Mouse (Mus musculus) hindbrain, embryonic 12.5 days (tissue): ENCODE results near the gene Commd7. TPM values are rescaled to one million over a fixed set of nuclear protein-coding genes. Genes with fewer than 3 reads are reported as not detected.
A peak's percentile ranks its signal among the peaks of the same experiment; 100 is the strongest.

Experiments
- ATAC-seq: fragments of 200-750 bp; cut with Nextera tagmentation; 2 replicates; pipeline ENCODE4 v1.8.0; 2017; ENCODE audit warnings: moderate TSS enrichment; ENCODE audit not compliant: low FRiP score
- H3K27ac ChIP-seq: fragments of 300-500 bp; sonication (generic); 2 replicates; pipeline ENCODE4 v1.5.1; 2016; ENCODE audit warnings: mild to moderate bottlenecking
- H3K27me3 ChIP-seq: fragments of 300-500 bp; sonication (generic); 2 replicates; pipeline ENCODE4 v1.6.1; 2016; ENCODE audit warnings: mild to moderate bottlenecking
- H3K36me3 ChIP-seq: fragments of 300-500 bp; sonication (generic); 2 replicates; pipeline ENCODE4 v1.6.1; 2016; ENCODE audit warnings: mild to moderate bottlenecking
- H3K4me1 ChIP-seq: fragments of 300-500 bp; sonication (generic); 2 replicates; pipeline ENCODE4 v1.6.1; 2016
- H3K4me2 ChIP-seq: fragments of 300-500 bp; sonication (generic); replicated peaks from 2 replicates; pipeline ENCODE4 v1.6.1; 2016; ENCODE audit warnings: mild to moderate bottlenecking
- H3K4me3 ChIP-seq: fragments of 300-500 bp; sonication (generic); 2 replicates; pipeline ENCODE4 v1.5.1; 2016; ENCODE audit warnings: mild to moderate bottlenecking
- H3K9ac ChIP-seq: fragments of 300-500 bp; sonication (generic); 2 replicates; pipeline ENCODE4 v1.6.1; 2016; ENCODE audit warnings: mild to moderate bottlenecking, moderate library complexity
- H3K9me3 ChIP-seq: fragments of 300-500 bp; sonication (generic); replicated peaks from 2 replicates; pipeline ENCODE4 v1.6.1; 2016; ENCODE audit warnings: mild to moderate bottlenecking
- WGBS: fragments of 180-500 bp; shearing (Covaris S2); methylation state at CpG from one replicate; pipeline ENCODE4 v1.1.7; 2016; 5-methylcytosine and 5-hydroxymethylcytosine counted together
- polyA plus RNA-seq: library from polyadenylated mRNA; unstranded; fragments of >200 nt; fragmentation: Nextera tagmentation; extraction: Ambion mirVana; gene quantifications from 2 replicates; pipeline ENCODE4 v1.2.1, GENCODE M21; 2016

The Commd7 gene
- polyA plus RNA-seq, 1 experiment from 2014 or later = 68.6 TPM

DNA sequence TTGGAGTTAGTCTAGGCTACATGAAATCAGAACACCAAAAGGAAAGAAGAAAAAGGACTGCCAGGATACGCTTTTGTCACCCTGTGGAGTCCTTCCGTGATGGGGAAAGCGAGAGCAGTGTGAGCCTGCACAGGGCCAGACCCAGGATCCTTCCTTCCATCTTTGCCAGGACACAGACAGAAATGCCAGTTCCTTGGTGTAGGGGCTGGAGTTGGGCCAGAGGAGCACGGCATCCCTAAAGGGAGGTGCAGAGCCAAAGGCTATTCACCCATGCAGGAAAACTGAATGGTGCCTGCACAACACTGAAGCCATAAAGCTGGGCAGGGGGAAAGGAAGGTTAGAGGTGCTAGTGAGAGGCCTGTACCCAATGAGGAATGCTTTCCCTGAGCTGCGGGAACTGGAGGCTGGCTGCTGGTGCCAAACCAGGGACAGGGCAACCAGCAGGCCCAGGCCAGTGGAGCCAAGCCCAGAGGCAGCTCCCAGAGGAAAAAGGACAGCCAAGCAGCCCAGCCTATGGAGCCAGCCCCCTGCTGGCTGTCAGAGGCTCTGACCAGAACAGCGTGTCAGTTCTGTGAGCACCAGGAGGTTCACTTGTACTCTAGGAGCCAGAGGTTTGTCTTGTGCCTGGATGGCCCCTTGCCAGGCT lies 32.4 kb downstream of the Commd7 start:
- no peaks in the 10 kb centered on the region for H3K9me3 ChIP-seq
- H3K4me2 ChIP-seq = no peak overlapping the region
- 60% methylated on average over 6 of the region's 6 CpGs for whole genome bisulfite sequencing
- no peaks in the 10 kb centered on the region for H3K36me3 ChIP-seq
- H3K9ac ChIP-seq = peak overlapping the region; percentile 19; the same call in 1 of the 2 replicates
- H3K4me3 ChIP-seq = no peak overlapping the region
- ATAC-seq = peak; percentile 60
- peaks cover 16% of the 10 kb centered on the region for H3K4me1 ChIP-seq
- H3K27ac ChIP-seq = 0 out of 2 replicates have a peak overlapping the region, but pooled peaks have one; percentile 41
- H3K27me3 ChIP-seq = no peaks in the 10 kb centered on the region

DNA sequence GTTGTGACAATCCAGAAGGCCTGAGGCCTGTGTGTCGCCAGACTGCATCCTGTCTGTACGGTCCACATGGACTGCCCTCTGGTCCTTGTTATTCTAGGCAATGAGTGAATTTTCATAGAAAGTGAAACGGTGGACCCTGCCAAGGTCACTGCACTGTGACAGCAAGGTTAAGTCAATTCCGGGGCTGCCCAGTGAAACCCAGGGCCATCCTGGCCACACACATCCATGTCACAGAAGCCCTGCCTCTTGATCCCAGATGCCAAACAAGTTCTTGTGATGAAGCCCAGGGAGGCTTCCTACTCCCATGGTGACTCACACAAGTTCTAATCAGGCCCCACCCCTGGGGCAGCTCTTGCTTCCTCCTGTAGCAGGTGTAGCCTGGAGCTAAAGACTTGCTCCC lies 35.0 kb downstream of the Commd7 start:
- H3K27me3 ChIP-seq = no peaks in the 10 kb centered on the region
- H3K4me1 ChIP-seq = peaks cover 22% of the 10 kb centered on the region
- no peak overlapping the region for H3K4me3 ChIP-seq
- whole genome bisulfite sequencing = 77% methylated on average over 4 of the region's 4 CpGs
- no peak overlapping the region for H3K9ac ChIP-seq
- H3K9me3 ChIP-seq = no peaks in the 10 kb centered on the region
- H3K36me3 ChIP-seq = no peaks in the 10 kb centered on the region
- H3K4me2 ChIP-seq = no peak overlapping the region
- H3K27ac ChIP-seq = no peak overlapping the region
- no peak for ATAC-seq

DNA sequence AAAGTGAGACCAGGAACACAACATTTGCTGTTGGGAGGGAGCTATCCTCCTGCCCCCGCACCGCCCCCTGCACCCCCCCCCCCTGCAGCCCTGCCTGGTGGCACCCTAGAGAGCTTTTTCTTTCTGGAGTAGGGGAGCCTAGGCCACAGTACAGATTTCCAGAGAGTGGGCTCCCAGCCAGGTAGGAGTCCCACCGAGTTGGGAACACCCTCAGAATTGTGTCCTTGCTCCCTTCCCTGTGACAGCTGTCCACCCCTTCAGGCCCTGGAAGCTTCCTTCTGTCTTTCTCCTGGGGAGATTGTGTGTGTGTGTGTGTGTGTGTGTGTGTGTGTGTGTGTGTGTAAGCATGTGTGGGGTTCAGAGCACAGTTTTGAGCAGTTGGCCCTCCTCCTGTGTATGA lies 35.6 kb downstream of the Commd7 start:
- no peaks in the 10 kb centered on the region for H3K36me3 ChIP-seq
- 67% methylated on average over 2 of the region's 3 CpGs for WGBS
- H3K27ac ChIP-seq = no peak overlapping the region
- no peaks in the 10 kb centered on the region for H3K27me3 ChIP-seq
- H3K9ac ChIP-seq = no peak overlapping the region
- peaks cover 27% of the 10 kb centered on the region for H3K4me1 ChIP-seq
- H3K9me3 ChIP-seq = no peaks in the 10 kb centered on the region
- H3K4me2 ChIP-seq = no peak overlapping the region
- no peak overlapping the region for H3K4me3 ChIP-seq
- no peak for ATAC-seq

DNA sequence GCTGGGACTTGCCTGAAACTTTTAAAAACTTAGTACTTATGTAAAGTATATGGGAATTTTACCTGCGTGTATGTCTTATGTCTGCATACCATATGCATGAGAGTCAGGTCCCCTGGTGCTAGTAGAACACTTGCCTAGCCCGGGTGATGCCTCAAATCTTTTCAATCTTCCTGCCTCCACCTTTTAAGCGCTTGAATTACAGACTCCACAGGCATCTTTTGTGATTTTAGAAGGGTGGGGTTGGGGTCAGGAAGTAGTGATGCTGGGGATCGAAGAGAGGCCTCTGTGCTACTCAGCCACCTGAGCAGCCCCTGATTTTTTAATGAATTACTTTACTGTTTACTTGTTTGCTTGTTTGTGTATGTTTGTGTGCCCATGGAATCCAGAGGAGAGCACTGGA lies 37.6 kb downstream of the Commd7 start:
- H3K4me2 ChIP-seq = no peak overlapping the region
- no peaks in the 10 kb centered on the region for H3K9me3 ChIP-seq
- H3K36me3 ChIP-seq = no peaks in the 10 kb centered on the region
- WGBS = 39% methylated on average over 4 of the region's 4 CpGs
- no peak overlapping the region for H3K9ac ChIP-seq
- H3K4me1 ChIP-seq = peaks cover 12% of the 10 kb centered on the region
- H3K4me3 ChIP-seq = no peak overlapping the region
- H3K27ac ChIP-seq = no peak overlapping the region
- no peak for ATAC-seq
- H3K27me3 ChIP-seq = no peaks in the 10 kb centered on the region

DNA sequence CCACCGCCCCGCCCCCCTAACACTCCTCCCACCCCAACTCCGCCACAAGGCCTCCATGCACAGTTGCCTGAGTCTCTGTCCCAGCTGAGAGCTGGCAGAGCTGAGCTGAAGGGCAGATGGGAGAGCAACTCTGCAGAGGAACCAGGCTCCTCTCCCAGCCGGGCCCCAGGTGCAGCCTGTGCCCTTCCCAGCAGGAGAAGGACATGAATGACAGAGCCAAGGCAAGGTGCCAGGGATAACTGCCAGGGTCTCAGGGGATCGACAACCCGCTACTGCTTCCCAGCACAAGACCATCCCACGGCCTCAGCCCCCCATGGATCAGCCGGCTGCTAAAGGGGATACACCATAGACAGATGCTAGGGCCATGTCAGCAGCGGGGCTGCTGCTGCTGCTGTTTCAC lies 39.4 kb downstream of the Commd7 start:
- Histone ChIP-seq H3K36me3 (no peaks in the 10 kb centered on the region), H3K4me1 (peaks cover 10% of the 10 kb centered on the region), H3K27ac (peak overlapping the region; percentile 37), H3K27me3 (no peaks in the 10 kb centered on the region), H3K9ac (no peak overlapping the region), H3K4me3 (no peak overlapping the region), H3K4me2 (no peak overlapping the region), H3K9me3 (no peaks in the 10 kb centered on the region)
- ATAC-seq = peak; percentile 89
- WGBS = 36% methylated on average over 9 of the region's 9 CpGs

DNA sequence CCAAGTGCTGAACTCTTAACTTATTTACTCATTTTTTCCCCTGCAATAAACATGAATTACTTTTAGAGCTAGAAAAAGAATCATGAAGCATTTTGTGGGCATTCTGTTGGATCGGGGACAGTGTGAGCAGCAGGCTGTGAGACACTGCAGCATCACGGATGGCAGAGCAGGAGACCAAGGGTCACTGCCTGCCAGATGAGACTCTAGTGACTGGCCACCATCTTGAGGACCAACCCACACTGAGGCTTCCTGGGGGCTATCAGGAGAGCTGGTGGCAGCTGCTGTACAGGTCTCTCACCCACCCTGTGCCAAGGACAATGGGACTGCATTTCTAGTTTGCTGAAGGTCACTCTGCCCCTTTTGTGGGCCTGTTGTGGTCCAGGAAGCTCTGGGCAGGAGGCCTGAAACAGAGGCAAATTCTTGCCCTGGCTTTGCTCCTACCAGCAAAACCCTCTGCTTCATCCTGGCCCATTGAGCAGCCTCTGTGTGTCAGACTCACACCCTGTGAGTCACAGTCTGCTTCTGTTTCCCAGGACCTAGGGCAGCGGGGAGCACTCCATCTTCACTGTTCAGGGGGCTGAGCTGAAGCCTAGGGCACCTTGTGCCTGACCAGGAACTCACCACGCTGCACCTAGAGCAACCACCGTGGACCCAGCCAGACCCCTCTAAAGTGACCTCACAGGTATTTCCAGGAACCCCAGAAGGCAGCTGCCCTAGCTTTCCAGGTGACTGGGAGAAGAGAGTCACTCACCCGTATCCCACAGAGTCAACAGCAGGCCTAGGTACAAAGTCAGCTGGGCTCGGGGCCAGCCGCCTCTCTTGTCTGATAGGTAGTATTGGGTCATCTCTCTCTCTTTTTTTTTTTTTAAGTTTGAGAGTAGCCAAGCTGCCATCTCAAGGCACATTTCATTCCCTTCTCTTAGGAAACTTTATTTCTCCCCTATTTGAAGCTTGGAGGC lies 40.2 kb downstream of the Commd7 start:
- Histone ChIP-seq H3K9ac (no peak overlapping the region), H3K36me3 (no peaks in the 10 kb centered on the region), H3K4me3 (no peak overlapping the region), H3K27ac (peak overlapping the region; percentile 37; the same call in 1 of the 2 replicates), H3K9me3 (no peaks in the 10 kb centered on the region), H3K4me2 (no peak overlapping the region), H3K4me1 (peaks cover 10% of the 10 kb centered on the region), H3K27me3 (no peaks in the 10 kb centered on the region)
- no peak for ATAC-seq
- WGBS = 71% methylated on average over 8 of the region's 8 CpGs

DNA sequence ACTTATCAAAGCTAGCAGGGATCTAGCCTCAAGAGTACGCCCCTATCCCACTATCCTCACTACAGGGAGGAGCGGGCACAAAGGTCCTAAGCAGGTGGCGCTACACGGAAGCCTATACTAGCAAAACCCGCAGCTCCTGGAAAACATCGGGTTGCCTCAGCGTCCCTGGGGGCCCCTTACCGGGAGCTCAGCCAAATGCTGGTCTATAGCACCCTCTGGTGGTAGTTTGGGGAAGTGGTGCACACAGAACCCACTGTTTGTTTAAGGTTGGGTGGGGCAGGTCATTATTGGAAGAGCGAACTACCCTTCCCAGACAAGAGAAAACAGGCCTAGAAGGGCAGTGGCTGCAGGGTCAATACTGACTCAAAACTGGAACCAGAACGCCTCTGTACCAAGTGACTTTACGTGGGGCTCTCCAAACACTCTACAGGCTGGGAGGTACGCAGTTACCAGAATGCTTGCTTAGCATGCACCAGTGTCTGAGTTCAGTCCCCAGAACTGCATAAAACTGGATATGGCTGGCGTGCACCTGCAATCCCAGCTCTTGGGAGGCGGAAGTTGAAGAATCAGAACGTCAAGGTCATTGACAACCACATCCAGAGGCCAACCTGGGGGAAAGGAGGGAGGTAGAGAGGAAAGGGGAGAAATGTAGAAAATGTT lies 45.9 kb downstream of the Commd7 start:
- Histone ChIP-seq H3K4me3 (no peak overlapping the region), H3K4me1 (peaks cover 10% of the 10 kb centered on the region), H3K36me3 (no peaks in the 10 kb centered on the region), H3K9me3 (no peaks in the 10 kb centered on the region), H3K4me2 (peak overlapping the region; percentile 48), H3K9ac (no peak overlapping the region), H3K27me3 (no peaks in the 10 kb centered on the region), H3K27ac (no peak overlapping the region)
- ATAC-seq = peak; percentile 59
- WGBS = 14% methylated on average over 15 of the region's 15 CpGs

DNA sequence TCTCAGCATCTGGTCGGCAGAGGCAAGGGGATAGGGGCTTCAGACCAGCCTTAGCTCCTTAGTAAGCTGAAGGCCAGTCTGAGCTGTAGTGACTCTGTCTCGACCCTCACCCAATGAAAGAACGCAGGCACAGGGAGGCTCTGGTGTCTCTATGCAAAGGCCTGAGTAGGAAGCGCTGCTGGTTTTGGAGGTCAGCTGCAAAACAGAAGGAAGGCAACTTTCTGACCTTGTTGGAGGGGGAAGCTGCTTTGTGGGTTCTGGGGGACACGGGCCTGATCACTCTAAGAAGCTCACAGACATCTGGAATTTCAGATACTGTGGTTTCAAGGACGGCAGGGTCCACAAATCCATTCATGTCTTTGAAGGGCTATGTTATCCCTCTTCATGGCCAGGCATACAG lies 46.6 kb downstream of the Commd7 start:
- ATAC-seq = no peak; the same call in 1 of the 2 replicates
- Histone ChIP-seq H3K9me3 (no peaks in the 10 kb centered on the region), H3K4me2 (no peak overlapping the region), H3K27me3 (no peaks in the 10 kb centered on the region), H3K36me3 (no peaks in the 10 kb centered on the region), H3K9ac (no peak overlapping the region), H3K27ac (no peak overlapping the region), H3K4me3 (no peak overlapping the region), H3K4me1 (peaks cover 10% of the 10 kb centered on the region)
- WGBS = 62% methylated on average over 6 of the region's 6 CpGs

DNA sequence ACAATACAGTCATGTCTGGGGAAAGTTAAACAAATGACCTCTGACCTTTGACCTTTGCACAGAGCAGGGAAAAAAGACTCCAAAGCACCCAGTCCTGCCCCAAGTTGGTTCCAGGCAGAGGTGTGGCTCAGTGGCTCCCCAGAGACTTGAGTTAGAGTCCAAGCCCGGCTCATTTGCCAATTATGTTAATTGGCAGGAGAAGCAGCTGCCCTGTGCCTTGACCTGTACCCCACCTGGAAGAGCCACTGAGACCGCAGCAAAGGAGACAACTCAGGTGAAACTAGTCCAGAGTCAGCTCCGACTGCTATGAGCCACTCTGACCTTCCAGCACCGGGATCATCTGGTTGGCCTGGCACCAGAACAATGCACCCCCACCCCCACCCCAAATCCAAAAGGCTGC lies 48.2 kb downstream of the Commd7 start:
- no peak for ATAC-seq
- Histone ChIP-seq H3K4me1 (peaks cover 10% of the 10 kb centered on the region), H3K4me2 (no peak overlapping the region), H3K4me3 (no peak overlapping the region), H3K9me3 (no peaks in the 10 kb centered on the region), H3K27ac (no peak overlapping the region), H3K27me3 (no peaks in the 10 kb centered on the region), H3K9ac (no peak overlapping the region), H3K36me3 (no peaks in the 10 kb centered on the region)
- 66% methylated on average over 4 of the region's 4 CpGs for WGBS

DNA sequence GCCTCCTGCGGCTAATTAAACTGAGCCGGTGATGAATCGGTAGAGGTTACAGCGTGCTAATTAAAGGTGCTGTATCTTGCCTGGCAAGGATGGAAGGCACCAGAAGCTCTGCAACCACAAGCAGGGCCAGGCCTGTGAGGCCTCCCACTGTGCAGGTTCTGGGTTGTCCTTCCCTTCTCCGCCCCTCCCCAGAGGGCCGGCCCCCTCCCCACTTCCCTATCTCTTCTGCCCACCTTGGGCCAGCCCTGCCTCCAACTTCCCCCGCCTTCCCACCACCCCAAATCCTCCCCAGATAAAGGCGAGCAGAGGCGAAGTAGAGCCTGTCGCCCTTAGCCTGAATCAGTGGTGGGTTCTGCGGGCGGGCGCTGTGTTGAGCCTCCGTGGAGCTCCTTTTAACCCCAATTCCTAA lies 48.9 kb downstream of the Commd7 start:
- no peaks in the 10 kb centered on the region for H3K9me3 ChIP-seq
- no peak overlapping the region for H3K4me2 ChIP-seq
- H3K36me3 ChIP-seq = no peaks in the 10 kb centered on the region
- no peak overlapping the region for H3K9ac ChIP-seq
- H3K4me3 ChIP-seq = no peak overlapping the region
- no peaks in the 10 kb centered on the region for H3K27me3 ChIP-seq
- WGBS = 44% methylated on average over 14 of the region's 14 CpGs
- no peak for ATAC-seq
- peaks cover 10% of the 10 kb centered on the region for H3K4me1 ChIP-seq
- H3K27ac ChIP-seq = no peak overlapping the region

DNA sequence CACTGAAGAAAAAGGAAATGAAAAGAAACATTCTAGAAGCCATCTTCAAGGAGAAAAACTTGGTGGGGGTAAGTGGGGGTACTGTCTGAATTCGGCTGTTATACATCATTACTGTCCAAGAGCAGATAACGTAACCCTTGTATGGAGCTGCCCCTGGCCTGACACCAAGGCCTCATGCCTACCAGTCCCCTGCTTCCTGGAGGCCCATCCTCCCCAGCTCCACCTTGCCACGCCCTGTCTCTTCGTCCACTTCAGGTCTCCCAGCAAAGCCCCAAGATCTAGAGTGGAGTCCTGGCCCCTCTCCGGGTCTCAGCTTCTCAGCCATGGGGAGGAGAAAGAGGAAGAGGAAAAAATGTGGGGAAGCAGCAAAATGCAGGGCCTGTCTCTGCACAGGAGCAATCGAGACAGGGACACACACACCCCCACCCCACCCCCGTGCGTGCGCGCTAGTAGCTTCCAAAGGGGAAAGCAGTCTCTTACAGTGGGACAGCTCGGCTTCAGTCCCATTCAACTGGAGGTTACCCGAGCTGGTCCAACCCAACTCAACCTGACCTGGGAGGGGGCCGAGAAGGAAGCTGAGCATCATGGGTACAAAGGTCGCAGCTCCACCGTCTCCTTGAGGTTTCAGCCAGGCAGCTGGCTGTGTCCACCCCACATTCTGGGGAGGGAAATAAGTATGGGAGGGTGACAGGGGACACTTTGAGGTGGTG lies 49.5 kb downstream of the Commd7 start:
- Histone ChIP-seq H3K9me3 (no peaks in the 10 kb centered on the region), H3K27me3 (no peaks in the 10 kb centered on the region), H3K27ac (no peak overlapping the region), H3K36me3 (no peaks in the 10 kb centered on the region), H3K9ac (no peak overlapping the region), H3K4me3 (no peak overlapping the region), H3K4me2 (no peak overlapping the region), H3K4me1 (peaks cover 10% of the 10 kb centered on the region)
- ATAC-seq = no peak
- WGBS = 53% methylated on average over 15 of the region's 15 CpGs

DNA sequence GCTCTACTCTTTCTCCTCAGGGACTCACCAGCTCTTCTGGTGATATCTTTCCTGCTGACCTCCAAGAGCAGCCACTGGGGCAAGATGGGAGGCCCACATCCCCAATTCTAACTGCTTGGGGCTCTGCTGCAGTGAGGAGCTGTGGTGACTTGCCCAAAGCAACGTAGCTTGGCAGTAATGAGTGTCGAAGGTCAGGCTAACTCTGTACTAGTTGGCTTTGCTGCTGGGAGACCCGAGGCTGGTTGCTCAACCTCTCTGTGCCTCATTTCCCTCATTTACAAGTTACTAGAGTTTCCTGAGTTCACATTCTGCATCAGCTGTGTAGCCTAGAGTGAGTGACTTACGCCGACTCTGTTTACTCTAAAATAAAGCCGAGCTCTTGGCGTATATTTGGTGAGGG lies 51.2 kb downstream of the Commd7 start:
- no peaks in the 10 kb centered on the region for H3K27me3 ChIP-seq
- no peak overlapping the region for H3K9ac ChIP-seq
- no peak for ATAC-seq
- H3K27ac ChIP-seq = no peak overlapping the region
- H3K4me3 ChIP-seq = no peak overlapping the region
- peaks cover 11% of the 10 kb centered on the region for H3K4me1 ChIP-seq
- H3K36me3 ChIP-seq = no peaks in the 10 kb centered on the region
- H3K9me3 ChIP-seq = no peaks in the 10 kb centered on the region
- no peak overlapping the region for H3K4me2 ChIP-seq
- 88% methylated on average over 7 of the region's 7 CpGs for WGBS
